Mouse (Mus musculus) right cerebral cortex, postnatal 10 days (tissue): ENCODE data around the gene Ust.
"Not testable (repeated sequence)": the region's sequence is repeated elsewhere in the genome, so short reads cannot be mapped to it uniquely, and the experiment has no call there.

ENCODE experiments used
- DNase-seq, 2 experiments: peaks; one replicate each; pipeline ENCODE4 v3.0.0; 2021; ENCODE audit warnings: low spot score in 2 of 2

The Ust gene

GRCm38 (mm10) chr10:8518141-8519013, at the start of gene Ust:
Gene Ust (minus strand): TSS chr10:8518825.
- DNase-seq: peak; percentile 78 to 79

GRCm38 (mm10) chr10:8561366-8561765, 42.7 kb upstream of the Ust start:
- DNase-seq: no peak

GRCm38 (mm10) chr10:8559566-8559965, 40.9 kb upstream of the Ust start:
- not testable (repeated sequence) for DNase-seq

GRCm38 (mm10) chr10:8552239-8552638, 33.6 kb upstream of the Ust start:
- DNase-seq: not testable (repeated sequence)

- not testable (repeated sequence) for DNase-seq
These were observed 33.0 kb upstream of the Ust start for GRCm38 (mm10) chr10:8551601-8552000.

- no peak for DNase-seq
These were observed 22.9 kb upstream of the Ust start for GRCm38 (mm10) chr10:8541514-8541913.

GRCm38 (mm10) chr10:8535445-8535844, 16.8 kb upstream of the Ust start:
- no peak for DNase-seq

GRCm38 (mm10) chr10:8531651-8532050, 13.0 kb upstream of the Ust start:
- DNase-seq: no peak

GRCm38 (mm10) chr10:8530505-8531051, 12.0 kb upstream of the Ust start:
- DNase-seq: no peak

- DNase-seq: peak in 1 of 2 experiments; percentile 49
These were observed 10.5 kb upstream of the Ust start for GRCm38 (mm10) chr10:8529173-8529572.

GRCm38 (mm10) chr10:8525354-8525753, 6.7 kb upstream of the Ust start:
- no peak for DNase-seq

- DNase-seq: no peak
These were observed 2.9 kb upstream of the Ust start for GRCm38 (mm10) chr10:8521536-8521935.

- DNase-seq: no peak
These were observed 2.3 kb upstream of the Ust start for GRCm38 (mm10) chr10:8520766-8521395.

GRCm38 (mm10) chr10:8519014-8519491, 428 bp upstream of the Ust start:
- DNase-seq: peak; percentile 56

GRCm38 (mm10) chr10:8517591-8518140, 959 bp downstream of the Ust start:
- peak in 1 of 2 experiments; percentile 39 for DNase-seq

- no peak for DNase-seq
These were observed 1.6 kb downstream of the Ust start for GRCm38 (mm10) chr10:8516916-8517524.

GRCm38 (mm10) chr10:8513690-8514089, 4.9 kb downstream of the Ust start:
- no peak for DNase-seq

- no peak for DNase-seq
These were observed 6.4 kb downstream of the Ust start for GRCm38 (mm10) chr10:8512222-8512621.

GRCm38 (mm10) chr10:8511760-8512159, 6.9 kb downstream of the Ust start:
- DNase-seq: peak; percentile 52 to 79

GRCm38 (mm10) chr10:8506247-8506573, 12.4 kb downstream of the Ust start:
- no peak for DNase-seq

GRCm38 (mm10) chr10:8505346-8506246, 13.0 kb downstream of the Ust start:
- no peak for DNase-seq
